Mouse (Mus musculus) erythroid progenitor cell, adult 5-6 weeks (primary cell): Measurements from ENCODE around the gene Lhx5. TPM values are rescaled to one million over a fixed set of nuclear protein-coding genes. Genes with fewer than 3 reads are reported as not detected.
A peak's percentile ranks its signal among the peaks of the same experiment; 100 is the strongest.

Experiments used
- ATAC-seq: replicated peaks from 2 replicates; pipeline ENCODE4 v1.8.0; 2016; ENCODE audit warnings: moderate number of reproducible peaks, mild to moderate bottlenecking, moderate TSS enrichment, inconsistent platforms; ENCODE audit not compliant: poor library complexity, low FRiP score, severe bottlenecking
- total RNA-seq, 2 experiments: library from RNA; stranded (forward) in 1 of 2; stranded (reverse) in 1 of 2; fragments of 150-400 nt in 1 of 2; fragments of 186-747, 209-891 nt in 1 of 2; gene quantifications; 2 replicates each; pipeline versions ENCODE4 v1.2.3 to v1.2.4; 2015 to 2017; ENCODE audit warnings: low replicate concordance in 2 of 2

Gene Lhx5
- total RNA-seq, 2 experiments from 2014 or later: not detected

DNA sequence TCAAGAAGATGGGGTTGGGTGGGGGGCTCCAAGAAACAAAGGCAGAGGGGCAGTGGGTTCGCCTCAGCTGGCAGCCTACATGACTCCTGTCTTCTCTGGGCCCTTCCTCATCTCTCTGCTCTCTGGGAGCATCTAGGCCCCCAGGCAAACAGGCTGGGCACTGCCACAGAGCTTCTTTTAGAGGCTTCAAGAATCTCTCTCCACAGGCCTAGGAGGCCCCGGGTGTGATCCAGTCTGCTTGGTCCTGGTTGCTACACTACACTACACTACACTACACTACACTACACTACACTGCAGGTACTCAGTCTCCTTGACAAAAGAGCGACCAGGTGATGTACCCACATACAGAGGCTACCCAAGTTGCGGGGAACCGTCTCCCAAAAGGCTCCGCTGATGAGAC, 1.8 kb upstream of the Lhx5 start:
- ATAC-seq: no peak

DNA sequence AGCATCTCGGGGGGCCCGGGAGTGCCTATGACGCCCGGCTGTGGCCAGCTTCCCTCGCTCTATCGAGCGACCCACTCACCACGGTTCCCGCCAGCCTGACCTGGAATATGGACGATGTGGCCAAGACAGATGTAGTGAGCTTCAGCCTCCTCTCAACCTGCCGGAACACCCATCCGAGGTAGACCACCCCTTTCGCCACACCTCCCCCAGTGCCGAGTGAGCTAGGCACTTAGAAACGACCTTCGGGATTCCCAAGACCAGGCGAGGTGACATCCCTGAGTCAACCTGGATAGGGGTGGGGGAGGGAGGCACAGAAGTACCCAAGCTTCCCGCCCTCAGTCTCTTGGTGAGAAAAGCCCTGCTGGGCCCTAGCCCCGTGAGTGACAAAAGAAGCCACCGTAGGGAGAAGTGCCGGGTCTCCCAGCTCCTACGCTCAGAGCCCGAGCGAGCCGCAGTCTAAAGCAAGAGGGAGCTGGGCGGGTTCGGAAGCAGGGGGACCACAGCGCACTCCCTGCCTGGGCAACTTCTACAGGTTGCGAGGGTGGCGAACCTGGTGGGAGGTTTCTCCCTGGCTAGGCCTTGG, 407 bp upstream of the Lhx5 start:
- no peak for ATAC-seq

DNA sequence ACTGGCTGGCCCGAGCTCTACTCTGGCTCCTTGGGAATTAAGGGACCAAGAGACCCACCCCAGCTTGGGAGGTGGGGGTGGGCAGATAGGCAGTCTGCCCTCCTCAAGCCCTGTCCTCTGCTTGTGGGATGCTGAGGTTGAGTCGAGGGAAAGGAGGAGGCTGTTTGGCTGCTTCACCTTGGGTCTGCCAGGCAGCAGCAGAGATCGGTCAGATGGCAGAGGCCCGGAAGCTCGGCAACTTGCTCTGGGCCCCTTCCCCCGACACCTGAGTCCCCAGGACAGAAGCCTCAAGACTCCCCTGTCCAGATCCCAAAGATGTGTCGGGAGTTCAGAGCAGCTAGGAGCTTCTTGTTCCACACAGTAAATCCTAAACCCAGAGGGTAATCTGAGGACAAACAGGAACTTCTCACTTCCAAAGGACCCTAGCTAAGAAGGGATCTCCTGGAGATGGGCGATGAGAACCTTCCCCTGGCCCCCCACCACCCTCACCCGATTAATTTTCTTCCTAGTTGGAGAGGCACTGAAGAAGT, 1.1 kb downstream of the Lhx5 start:
- no peak for ATAC-seq

DNA sequence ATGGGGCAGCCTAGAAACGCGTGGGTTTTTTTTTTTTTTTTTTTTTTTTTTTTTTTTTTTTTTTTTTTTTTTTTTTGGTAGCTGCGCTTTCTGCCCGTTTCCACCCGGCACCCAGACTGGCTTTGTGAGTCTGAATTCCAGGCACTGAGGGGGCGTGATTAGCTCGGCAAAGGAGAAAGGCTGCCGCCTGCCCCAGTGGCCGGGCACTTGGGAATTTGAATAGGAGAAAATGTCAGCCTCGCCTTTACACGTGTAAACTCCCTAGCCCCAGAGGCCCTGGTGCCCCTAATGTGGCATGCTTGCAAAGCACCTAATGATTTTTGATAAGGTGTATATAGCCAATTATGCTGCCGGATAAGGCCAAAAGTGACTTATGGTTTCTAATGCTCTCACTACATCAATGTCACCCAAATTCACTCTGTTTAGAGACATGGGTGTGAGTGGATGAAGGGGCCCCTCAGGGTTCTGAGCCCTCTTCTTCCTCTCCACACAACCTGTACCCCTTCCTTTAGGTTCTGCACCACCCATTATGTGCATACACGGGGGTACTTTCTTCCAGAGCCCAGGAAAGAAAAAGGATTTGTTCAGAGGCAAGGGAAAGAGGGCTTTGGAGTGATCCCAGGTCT, 1.7 kb downstream of the Lhx5 start:
- no peak for ATAC-seq

DNA sequence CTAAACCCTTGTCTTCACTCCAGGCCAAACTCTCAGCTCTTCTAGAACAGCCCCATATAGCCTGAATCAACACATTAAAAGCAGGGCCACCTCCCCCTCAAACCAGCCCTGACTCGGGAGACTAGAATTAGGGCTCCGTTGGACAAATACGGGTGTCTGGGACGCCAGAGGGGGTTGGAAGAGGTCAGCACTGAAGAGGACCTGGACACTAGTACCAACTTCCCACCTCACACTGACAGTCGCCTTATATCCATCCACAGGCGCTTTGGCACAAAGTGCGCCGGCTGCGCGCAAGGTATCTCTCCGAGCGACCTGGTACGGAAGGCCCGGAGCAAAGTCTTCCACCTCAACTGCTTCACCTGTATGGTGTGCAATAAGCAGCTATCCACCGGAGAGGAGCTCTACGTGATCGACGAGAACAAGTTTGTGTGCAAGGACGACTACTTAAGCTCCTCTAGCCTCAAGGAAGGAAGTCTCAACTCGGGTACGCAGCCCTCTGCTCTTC, 2.8 kb downstream of the Lhx5 start:
- ATAC-seq: no peak

DNA sequence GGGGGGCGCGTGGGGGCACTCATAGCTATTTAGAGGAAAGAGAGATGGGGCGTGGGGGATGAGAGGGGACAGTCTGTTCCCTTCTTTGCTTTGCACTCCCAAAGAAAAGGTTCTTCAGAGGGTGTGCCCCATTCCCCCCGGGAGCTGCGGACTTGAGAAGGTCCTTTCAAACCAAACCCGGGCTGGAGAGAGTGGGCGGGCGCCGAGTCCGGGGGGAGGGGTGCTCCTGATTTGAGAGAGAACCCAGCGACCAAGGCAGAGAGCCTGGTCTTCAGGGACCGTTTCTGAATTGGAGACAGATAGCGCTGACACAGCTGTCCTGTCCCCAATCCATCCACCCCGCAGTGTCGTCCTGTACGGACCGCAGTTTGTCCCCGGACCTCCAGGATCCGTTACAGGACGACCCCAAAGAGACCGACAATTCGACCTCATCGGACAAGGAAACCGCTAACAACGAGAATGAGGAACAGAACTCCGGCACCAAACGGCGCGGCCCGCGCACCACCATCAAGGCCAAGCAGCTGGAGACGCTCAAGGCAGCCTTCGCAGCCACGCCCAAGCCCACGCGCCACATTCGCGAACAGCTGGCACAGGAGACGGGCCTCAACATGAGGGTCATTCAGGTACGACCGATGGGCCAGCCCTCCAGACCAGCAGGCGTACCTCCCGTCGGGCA, 3.6 kb downstream of the Lhx5 start:
- no peak for ATAC-seq

DNA sequence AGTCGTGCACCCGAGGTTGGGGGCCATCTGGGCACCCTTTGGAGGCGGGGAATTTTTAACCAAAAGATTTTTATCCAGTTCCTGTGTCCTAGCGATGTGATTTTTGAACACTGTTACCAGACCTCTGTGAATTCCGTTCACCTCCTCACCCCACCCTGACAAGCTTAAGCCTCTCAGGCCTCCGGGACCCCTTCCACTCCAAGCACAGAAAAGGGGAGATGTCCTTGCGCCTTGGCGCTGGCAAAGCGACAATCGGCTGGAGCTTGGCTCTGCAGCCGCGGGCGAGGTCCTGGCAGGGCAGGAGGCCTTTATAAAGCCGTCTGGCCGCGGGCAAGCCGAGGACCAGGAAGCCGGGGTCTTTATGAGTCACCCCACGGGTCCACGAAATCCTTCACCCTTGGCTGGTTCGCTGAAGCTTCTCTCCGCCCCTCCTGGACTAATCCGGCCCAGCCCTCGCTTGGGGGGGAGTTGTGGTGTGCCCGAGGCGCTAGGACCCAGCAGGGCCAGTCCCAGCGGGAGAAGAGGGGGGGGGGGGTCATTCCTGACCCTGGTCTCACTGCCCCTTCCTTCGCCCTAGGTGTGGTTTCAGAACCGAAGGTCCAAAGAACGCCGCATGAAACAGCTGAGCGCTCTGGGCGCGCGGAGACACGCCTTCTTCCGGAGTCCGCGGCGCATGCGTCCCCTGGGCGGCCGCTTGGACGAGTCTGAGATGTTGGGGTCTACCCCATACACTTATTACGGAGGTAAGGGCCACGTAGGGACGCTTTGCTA, 4.4 kb downstream of the Lhx5 start:
- no peak for ATAC-seq

DNA sequence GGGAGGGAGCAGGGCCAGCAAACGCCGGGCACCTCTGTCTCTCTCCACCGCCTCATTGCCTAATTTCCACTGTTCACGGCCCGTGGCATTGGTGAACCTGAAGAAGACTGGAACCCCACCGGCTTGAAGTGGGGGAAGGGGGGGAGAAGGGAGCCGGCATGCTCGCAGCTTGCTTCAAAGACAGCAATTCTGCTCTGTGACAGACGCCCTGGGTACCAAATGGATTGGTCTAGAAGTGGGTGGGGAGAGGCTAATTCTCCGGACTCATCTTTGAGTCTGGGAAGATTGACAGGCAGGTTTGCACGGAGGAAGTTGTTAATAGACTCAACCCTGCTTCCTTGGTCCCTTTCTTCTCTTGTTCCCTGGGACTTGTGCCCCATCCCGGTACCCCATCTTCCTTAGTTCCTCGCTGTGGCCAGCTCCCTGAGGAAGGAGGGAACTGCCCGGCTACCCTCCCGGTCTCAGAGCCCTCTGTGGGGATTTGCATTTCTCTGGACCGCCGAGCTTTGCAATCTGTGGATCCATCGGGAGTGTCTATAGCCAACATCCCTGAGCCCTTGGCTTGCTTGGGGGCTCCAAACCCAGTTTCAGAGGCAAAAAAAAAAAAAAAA, 5.5 kb downstream of the Lhx5 start:
- no peak for ATAC-seq

DNA sequence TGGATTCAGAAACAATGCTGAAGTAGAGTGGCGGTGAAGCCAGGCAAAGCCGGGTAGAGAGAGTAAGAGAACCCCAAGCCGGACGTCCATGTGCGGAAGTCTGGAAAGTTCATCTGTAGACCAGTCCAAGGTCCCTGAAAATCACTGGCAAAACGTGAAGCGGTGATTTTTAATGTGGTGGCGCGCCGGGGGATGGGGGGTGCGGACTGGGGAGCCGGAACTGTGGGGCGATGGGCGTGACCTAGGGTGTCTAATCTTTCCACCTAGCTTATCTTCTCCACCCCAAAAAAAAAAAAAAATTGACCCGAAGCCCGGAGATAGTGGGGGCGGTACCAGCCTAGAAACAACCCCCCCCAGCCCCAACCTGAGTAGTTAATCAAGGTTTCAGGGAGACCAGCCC, 6.0 kb downstream of the Lhx5 start:
- no peak for ATAC-seq

DNA sequence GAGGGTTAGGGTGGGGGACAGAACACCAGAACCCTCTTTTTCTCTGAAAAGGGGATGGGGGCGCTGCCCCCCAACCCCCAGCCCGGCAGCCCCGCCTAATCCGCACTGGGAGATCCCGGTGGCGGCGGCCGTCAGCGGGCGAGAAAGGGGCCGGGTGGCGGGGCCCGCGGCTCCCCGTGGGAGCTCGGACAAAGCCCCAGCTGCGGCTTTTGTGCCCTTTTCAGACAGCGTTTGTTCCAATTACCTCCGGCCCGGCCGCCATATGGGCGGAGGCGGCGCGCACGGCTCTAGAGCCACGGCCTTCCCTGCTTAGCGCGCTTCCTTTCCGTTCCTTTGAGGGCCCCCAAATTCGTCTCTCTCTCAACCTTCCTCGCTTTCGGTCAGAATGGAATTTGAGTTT, 6.5 kb downstream of the Lhx5 start:
- ATAC-seq: no peak

DNA sequence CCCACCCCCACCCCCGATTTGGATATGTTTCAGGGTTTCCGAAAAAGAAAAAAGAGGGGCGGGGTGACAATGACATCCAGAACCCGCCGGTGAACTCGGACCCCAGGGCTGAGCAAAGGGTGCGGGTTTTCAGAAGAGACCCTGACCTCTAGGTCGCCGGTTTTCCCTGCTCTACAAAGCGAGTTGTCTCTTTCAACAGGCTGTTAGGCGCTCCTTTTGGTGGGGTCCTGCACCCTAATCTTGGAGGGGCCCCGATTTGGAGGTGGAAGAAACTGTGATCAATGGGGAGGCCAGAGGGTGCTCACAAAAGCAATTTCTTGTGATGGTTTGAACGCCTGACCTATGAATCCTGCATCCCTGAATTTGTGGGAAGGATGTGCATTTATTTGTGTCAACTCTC, 7.0 kb downstream of the Lhx5 start:
- no peak for ATAC-seq

DNA sequence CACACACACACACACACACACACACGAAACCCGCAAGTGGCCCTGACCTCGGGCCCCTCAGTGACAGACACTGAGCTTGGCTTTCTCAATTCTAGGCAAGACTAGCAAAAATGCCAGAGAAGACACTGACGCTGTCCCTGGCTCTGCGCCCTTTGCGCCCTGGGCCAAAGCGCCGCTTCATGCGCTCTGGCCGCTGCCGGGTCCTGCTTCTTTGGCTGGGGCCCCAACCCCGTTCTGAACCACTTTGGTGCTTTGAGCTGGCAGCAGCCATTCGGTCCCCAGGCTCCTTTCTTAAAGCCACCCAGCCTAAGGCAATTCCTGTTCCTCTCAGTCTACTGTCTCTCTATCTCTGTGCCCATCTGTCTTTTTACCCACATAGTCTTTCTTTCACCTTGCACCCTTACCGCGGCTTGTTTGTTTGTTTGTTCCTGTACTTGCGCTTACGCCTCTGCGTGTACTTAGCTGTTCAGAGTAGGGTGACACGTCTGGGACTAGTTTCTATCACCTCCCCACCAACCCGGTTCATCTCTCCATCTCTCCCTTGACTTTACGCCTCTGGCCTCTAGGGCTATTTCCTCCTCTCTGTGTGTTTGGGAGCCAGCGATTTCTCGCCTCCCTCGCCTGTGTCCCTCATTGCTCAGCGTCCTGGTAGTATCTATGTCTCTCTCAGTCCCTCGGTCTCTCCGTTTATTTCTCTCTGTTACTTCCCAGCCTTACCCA, 7.7 kb downstream of the Lhx5 start:
- no peak for ATAC-seq

DNA sequence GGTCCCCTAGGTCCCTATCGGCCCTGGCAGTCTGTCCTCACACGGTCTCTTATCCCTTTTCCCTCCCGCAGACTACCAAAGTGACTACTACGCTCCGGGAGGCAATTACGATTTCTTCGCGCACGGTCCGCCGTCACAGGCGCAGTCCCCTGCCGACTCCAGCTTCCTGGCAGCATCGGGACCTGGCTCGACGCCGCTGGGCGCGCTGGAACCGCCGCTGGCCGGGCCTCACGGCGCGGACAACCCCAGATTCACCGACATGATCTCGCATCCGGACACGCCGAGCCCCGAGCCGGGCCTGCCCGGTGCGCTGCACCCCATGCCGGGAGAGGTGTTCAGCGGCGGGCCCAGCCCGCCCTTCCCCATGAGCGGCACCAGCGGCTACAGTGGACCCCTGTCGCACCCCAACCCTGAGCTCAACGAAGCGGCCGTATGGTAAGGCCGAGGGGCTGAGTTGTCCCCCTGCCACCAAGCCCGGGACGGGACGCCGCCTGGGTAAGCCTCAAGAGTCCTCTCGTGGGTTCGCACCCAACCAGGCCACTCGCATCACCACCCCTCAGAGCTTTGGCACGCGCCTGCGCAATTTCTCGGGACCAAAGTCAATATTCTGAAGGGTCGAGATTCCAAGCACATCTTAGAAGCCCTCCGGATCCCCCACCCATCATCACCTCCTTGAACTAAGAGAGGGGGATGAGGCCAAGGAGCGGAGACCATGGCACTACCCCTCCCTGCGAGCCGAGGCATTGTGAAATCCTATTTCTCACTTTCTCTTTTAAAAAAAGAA, 8.6 kb downstream of the Lhx5 start:
- no peak for ATAC-seq

DNA sequence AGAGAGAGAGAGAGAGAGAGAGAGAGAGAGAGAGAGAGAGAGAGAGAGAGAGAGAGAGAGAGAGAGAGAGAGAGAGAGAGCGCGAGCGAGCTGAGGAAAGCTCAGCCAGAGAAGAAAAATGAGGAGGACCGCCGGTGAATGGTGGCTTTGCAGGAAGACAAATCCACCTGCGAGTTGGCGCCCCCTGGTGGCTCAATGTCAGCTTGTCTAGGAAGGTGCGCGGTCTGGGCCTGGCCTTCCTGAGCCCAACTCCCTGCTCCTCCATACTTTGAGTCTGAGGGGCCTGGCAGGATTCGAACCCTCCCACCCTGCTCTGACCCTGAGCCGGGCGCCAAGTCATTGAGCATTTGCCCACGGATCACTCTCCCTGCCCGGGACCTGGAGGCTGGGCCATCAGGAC, 9.2 kb downstream of the Lhx5 start:
- ATAC-seq: peak; percentile 56

DNA sequence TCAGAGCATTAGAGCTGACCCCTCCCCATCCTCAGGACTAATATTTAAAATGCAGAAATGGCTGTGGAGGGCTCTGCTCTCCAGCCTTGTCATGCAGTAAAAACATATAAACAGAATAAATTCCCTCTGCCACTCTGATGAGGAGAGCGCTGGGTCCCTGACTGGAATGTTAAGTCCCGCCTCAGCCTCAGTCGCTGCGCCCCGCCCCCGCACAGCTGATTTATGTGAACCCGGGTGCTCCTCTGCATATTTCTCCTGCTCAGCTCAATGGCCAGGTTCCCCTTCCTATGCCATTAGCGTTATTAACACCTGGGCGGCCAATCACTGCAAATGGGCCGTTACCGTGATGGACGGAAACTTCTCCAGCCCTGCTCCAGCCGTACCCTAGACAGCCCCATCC, 15.8 kb downstream of the Lhx5 start:
- ATAC-seq: no peak

DNA sequence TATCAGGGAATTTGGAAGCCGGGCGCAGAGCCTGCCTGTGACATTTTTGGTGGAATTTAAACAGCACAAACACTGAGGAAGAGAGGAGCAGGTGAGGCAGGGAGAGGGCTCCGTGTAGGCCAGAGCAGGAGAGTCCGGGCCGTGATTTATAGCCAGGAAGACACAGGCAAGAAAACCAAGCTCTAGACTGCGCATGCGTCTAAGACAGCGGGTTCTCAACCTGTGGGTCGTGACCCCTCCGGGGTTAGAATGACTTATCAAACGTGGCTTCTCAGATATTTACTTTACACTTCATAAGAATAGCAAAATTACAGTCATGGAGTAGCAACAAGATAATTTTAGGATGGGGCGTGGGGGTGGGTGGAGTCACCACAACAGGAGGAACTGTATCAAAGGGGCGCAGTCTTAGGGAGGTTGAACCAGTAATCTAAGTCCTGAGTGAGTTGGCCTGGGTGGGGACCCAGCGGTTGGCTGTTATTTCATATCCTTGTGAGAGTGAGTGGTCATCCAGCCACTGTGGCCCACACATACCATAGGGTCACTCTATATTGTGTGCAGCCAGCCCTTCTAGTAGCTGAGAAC, 23.3 kb downstream of the Lhx5 start:
- ATAC-seq: no peak

DNA sequence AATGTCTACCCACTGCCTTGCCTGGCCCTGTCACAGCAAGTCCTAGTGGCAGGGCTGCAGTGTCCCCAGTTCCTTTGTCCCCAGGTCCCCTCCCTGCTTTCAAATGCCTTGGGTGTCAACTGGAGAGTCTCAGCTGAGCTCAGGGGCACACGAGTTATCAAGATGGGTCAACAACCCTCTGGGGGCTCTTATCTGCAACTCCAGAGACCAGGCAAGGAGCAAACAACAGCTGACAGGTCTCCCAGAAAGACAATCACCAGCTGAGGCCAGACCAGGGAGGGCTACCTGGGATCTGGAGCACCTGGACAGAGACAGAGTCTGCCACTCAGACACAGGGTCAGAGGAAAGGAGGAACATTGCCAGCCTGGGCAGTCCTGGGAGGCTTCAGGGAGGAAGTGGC, 24.8 kb downstream of the Lhx5 start:
- ATAC-seq: no peak

DNA sequence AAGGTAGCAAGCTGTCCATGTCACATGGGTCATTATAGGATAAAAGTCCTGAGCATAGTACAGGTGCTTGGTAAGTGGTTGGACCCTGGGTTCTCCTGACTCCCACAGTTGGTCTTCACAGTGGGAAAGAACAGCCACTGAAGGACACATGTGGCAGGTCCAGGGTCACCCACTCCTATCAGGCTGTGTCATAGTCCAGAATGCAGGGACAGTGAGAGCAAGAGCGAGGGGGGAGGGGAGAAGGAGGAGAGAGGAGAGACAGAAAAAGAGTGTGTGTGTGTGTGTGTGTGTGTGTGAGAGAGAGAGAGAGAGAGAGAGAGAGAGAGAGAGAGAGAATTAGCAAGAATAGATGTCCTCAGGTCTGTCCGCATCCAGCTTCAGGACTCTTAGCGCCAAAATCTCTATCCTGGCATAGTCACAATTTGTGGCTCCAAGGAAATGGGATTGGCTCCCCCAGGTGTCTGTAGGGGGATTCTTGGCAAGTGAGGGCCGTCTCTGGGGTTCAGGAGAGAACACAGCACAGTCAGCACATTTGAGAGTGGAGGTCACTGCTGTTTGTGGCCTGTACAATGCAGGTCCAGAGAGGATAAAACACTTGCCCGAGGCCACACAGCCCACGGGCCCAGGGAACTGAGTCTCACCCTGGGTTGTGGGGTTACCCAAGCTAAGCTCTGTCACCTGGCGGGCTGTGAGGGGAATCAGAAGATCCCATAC, 25.5 kb downstream of the Lhx5 start:
- no peak for ATAC-seq
